Mouse (Mus musculus) G1E (cell line): ENCODE data around the gene Fibp. TPM values are rescaled to one million over a fixed set of nuclear protein-coding genes. Genes with fewer than 3 reads are reported as not detected.
A peak's percentile ranks its signal among the peaks of the same experiment; 100 is the strongest.

Experiments
- ATAC-seq: 2 replicates; pipeline ENCODE4 v1.8.0; 2016; ENCODE audit warnings: mild to moderate bottlenecking; ENCODE audit not compliant: insufficient number of reproducible peaks, poor library complexity, low FRiP score, severe bottlenecking; ENCODE audit errors: extremely low read depth
- DNase-seq: peaks from one replicate; pipeline ENCODE4 v3.0.0; 2012; ENCODE audit warnings: low spot score
- H3K27me3 ChIP-seq: 2 replicates; pipeline ENCODE4 v1.6.1; 2012; ENCODE audit warnings: mild to moderate bottlenecking, low read length, inconsistent platforms; ENCODE audit not compliant: insufficient read depth
- H3K36me3 ChIP-seq: replicated peaks from 2 replicates; pipeline ENCODE3; 2012; ENCODE audit warnings: mild to moderate bottlenecking, inconsistent platforms
- H3K4me1 ChIP-seq: 2 replicates; pipeline ENCODE4 v1.6.1; 2012; ENCODE audit warnings: low read depth, low read length, inconsistent platforms, mixed read lengths; ENCODE audit not compliant: insufficient read depth
- H3K4me3 ChIP-seq: 2 replicates; pipeline ENCODE4 v1.5.1; 2012; ENCODE audit warnings: low read depth, mild to moderate bottlenecking, inconsistent platforms, low read length, moderate library complexity, mixed read lengths
- H3K9me3 ChIP-seq: replicated peaks from 2 replicates; pipeline ENCODE4 v1.6.1; 2012; ENCODE audit warnings: inconsistent platforms
- CTCF ChIP-seq: IDR thresholded peaks from 2 replicates; pipeline ENCODE4 v1.5.1; 2012; ENCODE audit warnings: low read depth, low read length, inconsistent platforms, mixed read lengths
- GATA1 ChIP-seq: IDR thresholded peaks from 2 replicates; pipeline ENCODE4 v1.6.1; 2012; ENCODE audit warnings: borderline replicate concordance, low read length, inconsistent platforms, mixed read lengths
- GATA2 ChIP-seq: IDR thresholded peaks from 2 replicates; pipeline ENCODE4 v1.6.1; 2012; ENCODE audit warnings: low read depth, low read length, inconsistent platforms, borderline replicate concordance
- POLR2AphosphoS5 ChIP-seq: IDR thresholded peaks from 2 replicates; pipeline ENCODE4 v1.6.1; 2012; ENCODE audit warnings: low read depth, low read length, inconsistent platforms; ENCODE audit not compliant: insufficient replicate concordance
- TAL1 ChIP-seq: conservative IDR thresholded peaks from 2 replicates; pipeline ENCODE4 v1.6.1; 2012; ENCODE audit warnings: low read depth, low read length, inconsistent platforms, mixed read lengths
- polyA plus RNA-seq: library from polyadenylated mRNA; stranded (reverse); fragments of >175 nt; gene quantifications from 2 replicates; pipeline ENCODE4 v1.2.3, GENCODE M21; 2012
- total RNA-seq, 2 experiments: library from RNA; stranded (forward) in 1 of 2; stranded (reverse) in 1 of 2; fragments of 200-1000 nt in 1 of 2; fragments of >200 nt in 1 of 2; fragmentation: Nextera tagmentation in 1 of 2; gene quantifications; 2 replicates each; pipeline ENCODE4 v1.2.3; 2014 to 2017

Fibp gene
- total and polyA plus RNA-seq, 3 experiments: 50.8 to 162 (median 71.8) TPM

GRCm38 (mm10) chr19:5429219-5429618, 31.2 kb upstream of the Fibp start:
- DNase-seq (no peak), ATAC-seq (no peak)
- peaks cover 44% of the 10 kb centered on the region for H3K36me3 ChIP-seq
- H3K9me3 ChIP-seq: no peaks in the 10 kb centered on the region
- TF ChIP-seq POLR2AphosphoS5 (no peak), TAL1 (no peak), GATA1 (no peak), CTCF (no peak), GATA2 (no peak)
- H3K4me1 ChIP-seq: peaks cover 46% of the 10 kb centered on the region
- H3K4me3 ChIP-seq: no peak overlapping the region
- H3K27me3 ChIP-seq: peaks cover 7% of the 10 kb centered on the region

- ATAC-seq: no peak
- Histone ChIP-seq H3K27me3 (peaks cover 11% of the 10 kb centered on the region), H3K36me3 (peaks cover 44% of the 10 kb centered on the region), H3K4me3 (no peak overlapping the region), H3K9me3 (no peaks in the 10 kb centered on the region), H3K4me1 (peaks cover 50% of the 10 kb centered on the region)
- no peak for DNase-seq
- TF ChIP-seq CTCF (no peak), TAL1 (no peak), GATA1 (no peak), POLR2AphosphoS5 (no peak), GATA2 (no peak)
These were observed 30.6 kb upstream of the Fibp start for GRCm38 (mm10) chr19:5429806-5430205.

- no peak for TF ChIP-seq CTCF
- TF ChIP-seq POLR2AphosphoS5: no peak
- TF ChIP-seq GATA1: no peak
- TF ChIP-seq GATA2: no peak
- TF ChIP-seq TAL1: no peak
- Histone ChIP-seq H3K4me3 (no peak overlapping the region), H3K4me1 (peaks cover 50% of the 10 kb centered on the region), H3K27me3 (peaks cover 16% of the 10 kb centered on the region), H3K9me3 (no peaks in the 10 kb centered on the region), H3K36me3 (peaks cover 44% of the 10 kb centered on the region)
- DNase-seq (no peak), ATAC-seq (no peak)
These were observed 30.0 kb upstream of the Fibp start for GRCm38 (mm10) chr19:5430408-5430807.

GRCm38 (mm10) chr19:5431911-5432464, 28.4 kb upstream of the Fibp start:
- Histone ChIP-seq H3K27me3 (peaks cover 21% of the 10 kb centered on the region), H3K36me3 (peaks cover 31% of the 10 kb centered on the region), H3K4me3 (no peak overlapping the region), H3K9me3 (no peaks in the 10 kb centered on the region), H3K4me1 (peaks cover 36% of the 10 kb centered on the region)
- ATAC-seq (no peak), DNase-seq (no peak)
- TF ChIP-seq CTCF: no peak
- TF ChIP-seq POLR2AphosphoS5: no peak
- no peak for TF ChIP-seq GATA1
- no peak for TF ChIP-seq TAL1
- TF ChIP-seq GATA2: no peak

- H3K9me3 ChIP-seq: no peaks in the 10 kb centered on the region
- peaks cover 21% of the 10 kb centered on the region for H3K36me3 ChIP-seq
- ATAC-seq: peak; percentile 28; the same call in 1 of the 2 replicates
- TF ChIP-seq POLR2AphosphoS5: no peak
- no peak for TF ChIP-seq GATA2
- TF ChIP-seq GATA1: no peak
- no peak for TF ChIP-seq TAL1
- TF ChIP-seq CTCF: no peak
- H3K4me3 ChIP-seq: peak overlapping the region; percentile 70
- peaks cover 28% of the 10 kb centered on the region for H3K4me1 ChIP-seq
- peak; percentile 52 for DNase-seq
- H3K27me3 ChIP-seq: peaks cover 26% of the 10 kb centered on the region
These were observed 27.2 kb upstream of the Fibp start for GRCm38 (mm10) chr19:5432992-5433852.

- no peaks in the 10 kb centered on the region for H3K9me3 ChIP-seq
- H3K4me3 ChIP-seq: peak overlapping the region; percentile 70; the same call in 1 of the 2 replicates
- H3K4me1 ChIP-seq: peaks cover 26% of the 10 kb centered on the region
These were observed 26.5 kb upstream of the Fibp start for GRCm38 (mm10) chr19:5433951-5434350.

More at GRCm38 (mm10) chr19:5433951-5434350, 26.5 kb upstream of the Fibp start:
- Histone ChIP-seq H3K36me3 (peaks cover 15% of the 10 kb centered on the region), H3K27me3 (peaks cover 26% of the 10 kb centered on the region)
- no peak for ATAC-seq
- TF ChIP-seq GATA2 (no peak), TAL1 (no peak), GATA1 (no peak), POLR2AphosphoS5 (no peak), CTCF (no peak)
- DNase-seq: no peak
